Mouse (Mus musculus) forebrain, postnatal 0 days (tissue): ENCODE measurements around the gene Kcnt1. TPM values are rescaled to one million over a fixed set of nuclear protein-coding genes. Genes with fewer than 3 reads are reported as not detected.

Experiments
- ATAC-seq: fragments of 200-750 bp; cut with Nextera tagmentation; 2 replicates; pipeline ENCODE4 v1.8.0; 2017; ENCODE audit warnings: mild to moderate bottlenecking, moderate library complexity
- DNase-seq: peaks from one replicate; pipeline ENCODE4 v3.0.0-alpha.2; 2015
- H3K27ac ChIP-seq: fragments of 300-500 bp; sonication (generic); 2 replicates; pipeline ENCODE4 v1.5.1; 2014; ENCODE audit warnings: low read depth, mild to moderate bottlenecking, antibody characterized with exemption, low read length, moderate library complexity, mixed read lengths
- H3K27me3 ChIP-seq: fragments of 300-500 bp; sonication (generic); 2 replicates; pipeline ENCODE4 v1.6.1; 2014; ENCODE audit warnings: mild to moderate bottlenecking, low read length, mixed read lengths; ENCODE audit not compliant: insufficient read depth
- H3K36me3 ChIP-seq: fragments of 300-500 bp; sonication (generic); 2 replicates; pipeline ENCODE4 v1.6.1; 2014; ENCODE audit warnings: mild to moderate bottlenecking, moderate library complexity; ENCODE audit not compliant: insufficient read depth
- H3K4me1 ChIP-seq: fragments of 300-500 bp; sonication (generic); 2 replicates; pipeline ENCODE4 v1.6.1; 2014; ENCODE audit warnings: antibody characterized with exemption; ENCODE audit not compliant: insufficient read depth
- H3K4me2 ChIP-seq: fragments of 300-500 bp; sonication (generic); 2 replicates; pipeline ENCODE4 v1.6.1; 2014; ENCODE audit warnings: low read depth, mild to moderate bottlenecking, moderate library complexity
- H3K4me3 ChIP-seq: fragments of 300-500 bp; sonication (generic); 2 replicates; pipeline ENCODE4 v1.5.1; 2014; ENCODE audit warnings: low read depth, low read length, mixed read lengths
- H3K9ac ChIP-seq: fragments of 300-500 bp; sonication (generic); 2 replicates; pipeline ENCODE4 v1.6.1; 2014; ENCODE audit warnings: mild to moderate bottlenecking
- H3K9me3 ChIP-seq: fragments of 300-500 bp; sonication (generic); 2 replicates; pipeline ENCODE4 v1.6.1; 2016; ENCODE audit warnings: low read length
- CTCF ChIP-seq: sonication (generic); IDR thresholded peaks from 2 replicates; pipeline ENCODE4 v1.5.1; 2016; ENCODE audit warnings: antibody characterized with exemption, control low read depth, low read depth
- whole genome bisulfite sequencing: fragments of 180-500 bp; shearing (Covaris S2); extraction: QIAGEN DNeasy Blood & Tissue Kit; methylation state at CpG from one replicate; pipeline ENCODE4 v1.1.7; 2014; 5-methylcytosine and 5-hydroxymethylcytosine counted together
- polyA plus RNA-seq: library from polyadenylated mRNA; unstranded; fragments of >200 nt; fragmentation: Nextera tagmentation; extraction: Ambion mirVana; gene quantifications from 2 replicates; pipeline ENCODE4 v1.2.1, GENCODE M21; 2015
- total RNA-seq: library from RNA; depleted of rRNA; stranded (reverse); fragments of >200 nt; gene quantifications from 2 replicates; pipeline ENCODE4 v1.2.3, GENCODE M21; 2014

Kcnt1 gene
- total and polyA plus RNA-seq, 2 experiments from 2014 or later, result 11.2 to 35.6 TPM

DNA sequence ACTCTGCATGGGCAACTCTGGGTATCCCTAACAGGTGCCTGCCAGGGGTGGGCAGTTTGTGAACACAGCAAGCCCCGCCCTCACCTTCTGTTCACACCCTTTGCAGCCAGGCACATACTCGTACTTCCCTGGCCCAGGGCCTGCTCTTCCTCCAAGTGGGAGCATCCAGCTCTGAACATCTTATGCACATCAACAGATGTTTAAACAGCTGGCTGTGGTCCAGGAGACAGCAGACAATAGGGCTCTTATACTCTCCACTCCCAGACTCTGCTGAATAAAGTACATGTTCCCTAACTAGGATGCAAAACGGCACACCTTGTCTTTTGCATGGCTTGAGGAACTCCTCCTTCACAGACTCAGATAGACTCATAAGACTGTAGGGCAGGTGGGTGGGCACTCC lies 56.4 kb downstream of the Kcnt1 start:
- ATAC-seq (0 out of 2 replicates have a peak, but pooled peaks have one; percentile 14), DNase-seq (peak; percentile 14)
- Histone ChIP-seq H3K9me3 (no peaks in the 10 kb centered on the region), H3K27ac (no peak overlapping the region), H3K9ac (no peak overlapping the region), H3K4me1 (no peaks in the 10 kb centered on the region), H3K4me3 (no peak overlapping the region), H3K27me3 (no peaks in the 10 kb centered on the region), H3K4me2 (no peak overlapping the region), H3K36me3 (peaks cover 8% of the 10 kb centered on the region; the same call in 1 of the 2 replicates)
- no peak for TF ChIP-seq CTCF
- 48% methylated on average over 3 of the region's 3 CpGs for WGBS

DNA sequence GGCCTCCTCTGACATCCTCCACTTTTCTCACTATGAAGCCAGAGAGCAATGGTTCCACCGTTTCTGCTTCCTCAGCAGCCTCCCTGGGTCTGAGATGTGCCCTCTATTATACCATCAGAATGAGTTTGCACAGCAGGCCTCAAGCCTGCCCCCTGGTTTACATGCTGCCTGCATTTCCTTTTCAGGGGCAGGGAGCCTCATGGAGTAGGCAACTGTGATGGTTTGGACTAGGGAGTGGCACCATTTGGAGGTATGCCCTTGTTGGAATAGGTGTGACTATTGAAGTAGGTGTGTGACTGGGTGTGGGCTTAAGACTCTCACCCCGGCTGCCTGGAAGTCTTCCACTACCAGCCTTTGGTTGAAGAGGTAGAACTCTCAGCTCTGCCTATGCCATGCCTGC lies 60.3 kb downstream of the Kcnt1 start:
- H3K9me3 ChIP-seq, result no peaks in the 10 kb centered on the region
- no peak for TF ChIP-seq CTCF
- no peak overlapping the region for H3K9ac ChIP-seq
- ATAC-seq, result no peak
- no peak overlapping the region for H3K4me3 ChIP-seq
- peaks cover 21% of the 10 kb centered on the region for H3K36me3 ChIP-seq
- H3K4me2 ChIP-seq, result no peak overlapping the region
- no peaks in the 10 kb centered on the region for H3K4me1 ChIP-seq
- H3K27ac ChIP-seq, result no peak overlapping the region
- H3K27me3 ChIP-seq, result no peaks in the 10 kb centered on the region
- DNase-seq, result no peak
- 82% methylated on average over 2 of the region's 2 CpGs for WGBS

DNA sequence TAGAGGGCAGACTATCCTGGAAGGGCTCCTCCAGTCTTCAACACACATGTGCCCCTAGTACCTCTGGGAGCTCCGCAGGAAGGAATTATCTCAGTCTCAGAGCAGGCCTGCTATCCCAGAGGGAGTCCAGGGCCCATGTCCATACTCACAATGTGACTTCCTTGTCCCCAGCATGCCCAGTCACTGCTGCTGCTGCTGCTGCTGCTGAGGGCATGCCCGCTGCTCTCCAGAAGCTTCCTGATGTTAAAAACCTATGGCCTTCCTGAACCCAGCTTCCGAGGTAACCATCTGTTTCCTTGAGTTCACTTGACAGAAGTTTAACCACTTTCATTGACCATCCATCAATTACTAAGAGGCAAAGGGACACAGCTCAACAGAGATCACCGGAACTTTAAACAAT lies 61.4 kb downstream of the Kcnt1 start:
- H3K9ac ChIP-seq, result no peak overlapping the region
- no peak for TF ChIP-seq CTCF
- no peak overlapping the region for H3K4me2 ChIP-seq
- 95% methylated on average over 4 of the region's 4 CpGs for WGBS
- H3K9me3 ChIP-seq, result no peaks in the 10 kb centered on the region
- H3K27me3 ChIP-seq, result no peaks in the 10 kb centered on the region
- H3K4me1 ChIP-seq, result no peaks in the 10 kb centered on the region
- no peak overlapping the region for H3K4me3 ChIP-seq
- H3K27ac ChIP-seq, result no peak overlapping the region
- peaks cover 28% of the 10 kb centered on the region for H3K36me3 ChIP-seq
- no peak for DNase-seq
- ATAC-seq, result no peak

DNA sequence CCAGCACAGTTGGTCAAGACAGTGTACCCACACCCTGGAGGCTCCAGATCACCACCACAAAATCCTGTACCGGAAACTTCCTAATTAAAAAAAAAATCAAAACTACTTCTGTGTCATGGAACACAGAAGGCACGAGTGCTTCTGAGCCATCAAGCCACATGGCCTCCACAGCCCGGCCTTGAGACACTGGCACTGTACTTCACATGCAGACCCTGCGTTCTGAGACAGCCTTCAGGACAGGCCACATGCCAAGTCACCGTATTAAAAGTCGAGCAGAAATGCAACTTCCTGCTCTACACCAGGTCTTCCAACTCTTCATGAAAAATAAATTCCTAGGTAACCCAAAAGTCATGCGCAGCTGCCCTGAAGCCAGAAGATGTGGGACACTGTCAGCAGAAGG lies 64.3 kb downstream of the Kcnt1 start:
- H3K36me3 ChIP-seq, result peaks cover 54% of the 10 kb centered on the region
- H3K27me3 ChIP-seq, result no peaks in the 10 kb centered on the region
- no peak overlapping the region for H3K27ac ChIP-seq
- no peak overlapping the region for H3K4me3 ChIP-seq
- H3K9ac ChIP-seq, result no peak overlapping the region
- 86% methylated on average over 7 of the region's 7 CpGs for WGBS
- TF ChIP-seq CTCF, result no peak
- H3K4me1 ChIP-seq, result no peaks in the 10 kb centered on the region
- ATAC-seq, result no peak
- no peak overlapping the region for H3K4me2 ChIP-seq
- no peaks in the 10 kb centered on the region for H3K9me3 ChIP-seq
- DNase-seq, result no peak

DNA sequence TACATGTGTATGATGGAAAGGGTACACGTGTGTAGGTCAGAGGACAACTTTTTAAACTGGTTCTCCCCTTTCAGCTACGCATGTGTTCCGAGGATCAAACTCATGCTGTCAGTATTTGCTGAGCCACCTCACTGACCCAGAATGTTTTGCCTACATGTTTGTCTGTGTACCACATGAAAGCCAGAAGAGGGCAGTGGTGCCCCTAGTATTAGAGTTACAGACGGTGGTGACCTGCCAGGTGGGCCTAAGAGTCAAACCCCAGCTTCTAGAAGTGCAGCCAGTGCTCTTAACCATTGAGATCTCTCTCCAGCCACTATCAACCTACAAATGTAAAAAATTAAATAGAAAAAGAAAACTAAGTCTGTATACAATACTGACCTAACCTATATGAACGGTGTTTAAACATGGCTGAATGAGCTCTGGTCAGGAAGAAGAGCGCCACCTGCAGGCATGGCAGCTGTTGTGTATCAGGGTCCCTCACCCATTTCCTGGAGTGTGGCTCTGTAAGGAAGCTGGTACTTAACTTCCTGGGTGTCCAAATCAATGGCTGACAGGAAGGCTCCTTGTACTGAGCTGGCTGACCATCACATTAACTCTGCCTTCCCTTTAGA lies 67.8 kb downstream of the Kcnt1 start:
- DNase-seq (peak; percentile 29), ATAC-seq (no peak)
- WGBS, result 83% methylated on average over 6 of the region's 6 CpGs
- TF ChIP-seq CTCF, result peak; percentile 57
- Histone ChIP-seq H3K4me2 (no peak overlapping the region), H3K27ac (no peak overlapping the region), H3K9ac (no peak overlapping the region), H3K9me3 (no peaks in the 10 kb centered on the region), H3K4me3 (no peak overlapping the region), H3K27me3 (no peaks in the 10 kb centered on the region), H3K36me3 (peaks cover 77% of the 10 kb centered on the region), H3K4me1 (no peaks in the 10 kb centered on the region)

DNA sequence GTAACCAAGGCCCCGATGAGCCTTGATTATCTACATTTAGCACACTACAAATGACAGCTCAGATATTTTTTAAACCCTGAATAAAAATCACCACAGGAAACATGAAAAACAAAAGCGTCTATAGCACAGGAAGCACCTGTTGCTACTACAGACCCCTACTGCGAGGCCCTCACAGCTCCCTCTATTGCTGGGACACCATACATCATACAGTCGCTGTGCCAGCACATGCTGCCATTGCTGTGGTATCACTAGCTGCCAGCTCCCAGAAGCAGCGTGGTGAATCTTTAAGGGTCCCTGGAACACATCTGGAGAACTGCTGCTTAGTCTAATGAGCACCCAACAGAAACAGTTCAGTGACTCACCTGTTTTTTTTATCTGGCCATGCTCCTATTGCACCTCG lies 77.0 kb downstream of the Kcnt1 start:
- TF ChIP-seq CTCF, result no peak
- WGBS, result 93% methylated on average over 6 of the region's 6 CpGs
- ATAC-seq (no peak), DNase-seq (no peak)
- Histone ChIP-seq H3K27me3 (no peaks in the 10 kb centered on the region), H3K4me3 (no peak overlapping the region), H3K36me3 (peaks cover 89% of the 10 kb centered on the region), H3K4me1 (no peaks in the 10 kb centered on the region), H3K27ac (no peak overlapping the region), H3K9ac (no peak overlapping the region), H3K9me3 (no peaks in the 10 kb centered on the region), H3K4me2 (no peak overlapping the region)

DNA sequence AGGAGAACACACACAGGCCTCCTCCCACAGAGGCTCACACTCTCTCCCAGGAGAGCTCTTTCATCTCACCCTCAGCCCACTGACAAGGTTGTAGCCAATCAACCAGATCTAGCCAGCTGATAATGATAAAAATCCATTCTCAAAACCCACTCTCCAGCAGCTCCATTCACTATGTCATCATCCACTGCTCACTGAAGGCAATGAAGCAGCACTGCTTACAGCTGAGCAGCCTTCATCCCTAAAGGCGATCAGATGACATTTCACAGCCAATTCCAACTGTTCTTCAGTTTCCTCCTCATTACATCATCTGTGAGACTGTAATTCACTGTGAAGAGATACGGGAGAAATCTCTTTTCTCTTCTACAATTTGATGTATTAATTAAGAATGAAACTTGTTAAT lies 80.3 kb downstream of the Kcnt1 start:
- ATAC-seq, result no peak
- no peak for TF ChIP-seq CTCF
- no peaks in the 10 kb centered on the region for H3K27me3 ChIP-seq
- WGBS, result 79% methylated on average over 2 of the region's 2 CpGs
- H3K27ac ChIP-seq, result no peak overlapping the region
- H3K4me3 ChIP-seq, result no peak overlapping the region
- peaks cover 60% of the 10 kb centered on the region for H3K36me3 ChIP-seq
- no peak overlapping the region for H3K9ac ChIP-seq
- H3K4me2 ChIP-seq, result no peak overlapping the region
- no peak for DNase-seq
- H3K4me1 ChIP-seq, result no peaks in the 10 kb centered on the region
- H3K9me3 ChIP-seq, result no peaks in the 10 kb centered on the region
